Mouse (Mus musculus) hindbrain, embryonic 16.5 days (tissue): ENCODE data around the gene Mfn2. TPM values are rescaled to one million over a fixed set of nuclear protein-coding genes. Genes with fewer than 3 reads are reported as not detected.
A peak's percentile ranks its signal among the peaks of the same experiment; 100 is the strongest.

Source experiments
- ATAC-seq: fragments of 200-750 bp; cut with Nextera tagmentation; 2 replicates; pipeline ENCODE4 v1.8.0; 2017; ENCODE audit warnings: moderate TSS enrichment, moderate library complexity
- H3K27ac ChIP-seq: fragments of 300-500 bp; sonication (generic); 2 replicates; pipeline ENCODE4 v1.5.1; 2014; ENCODE audit warnings: low read depth, mild to moderate bottlenecking, control low read depth, low read length, moderate library complexity
- H3K27me3 ChIP-seq: fragments of 300-500 bp; sonication (generic); replicated peaks from 2 replicates; pipeline ENCODE4 v1.6.1; 2014; ENCODE audit warnings: low read length; ENCODE audit not compliant: control insufficient read depth, insufficient read depth
- H3K36me3 ChIP-seq: fragments of 300-500 bp; sonication (generic); 2 replicates; pipeline ENCODE4 v1.6.1; 2014; ENCODE audit warnings: mild to moderate bottlenecking, low read length, moderate library complexity, mixed read lengths; ENCODE audit not compliant: control insufficient read depth, insufficient read depth
- H3K4me1 ChIP-seq: fragments of 300-500 bp; sonication (generic); 2 replicates; pipeline ENCODE4 v1.6.1; 2014; ENCODE audit warnings: low read depth, low read length; ENCODE audit not compliant: control insufficient read depth, insufficient read depth
- H3K4me2 ChIP-seq: fragments of 300-500 bp; sonication (generic); 2 replicates; pipeline ENCODE4 v1.6.1; 2014; ENCODE audit warnings: mild to moderate bottlenecking, low read length, control low read depth, moderate library complexity
- H3K4me3 ChIP-seq: fragments of 300-500 bp; sonication (generic); 2 replicates; pipeline ENCODE4 v1.5.1; 2014; ENCODE audit warnings: mild to moderate bottlenecking, low read length, control low read depth, moderate library complexity
- H3K9ac ChIP-seq: fragments of 300-500 bp; sonication (generic); 2 replicates; pipeline ENCODE4 v1.6.1; 2014; ENCODE audit warnings: low read depth, mild to moderate bottlenecking, control low read depth, low read length, moderate library complexity
- H3K9me3 ChIP-seq: fragments of 300-500 bp; sonication (generic); 2 replicates; pipeline ENCODE4 v1.6.1; 2014; ENCODE audit warnings: mild to moderate bottlenecking, low read length, moderate library complexity; ENCODE audit not compliant: control insufficient read depth
- WGBS: fragments of 180-500 bp; shearing (Covaris S2); extraction: QIAGEN DNeasy Blood & Tissue Kit; methylation state at CpG from one replicate; pipeline ENCODE4 v1.1.7; 2014; 5-methylcytosine and 5-hydroxymethylcytosine counted together
- polyA plus RNA-seq: library from polyadenylated mRNA; unstranded; fragments of >200 nt; fragmentation: Nextera tagmentation; extraction: Ambion mirVana; gene quantifications from 2 replicates; pipeline ENCODE4 v1.2.1, GENCODE M21; 2015

The Mfn2 gene
- polyA plus RNA-seq, 1 experiment from 2014 or later = 107 TPM

- 50% methylated on average over 8 of the region's 8 CpGs for WGBS
- H3K4me1 ChIP-seq = no peaks in the 10 kb centered on the region
- H3K27ac ChIP-seq = no peak overlapping the region
- no peaks in the 10 kb centered on the region for H3K9me3 ChIP-seq
- H3K9ac ChIP-seq = no peak overlapping the region
- no peaks in the 10 kb centered on the region for H3K27me3 ChIP-seq
- no peaks in the 10 kb centered on the region for H3K36me3 ChIP-seq
- no peak overlapping the region for H3K4me2 ChIP-seq
- ATAC-seq = no peak
- H3K4me3 ChIP-seq = no peak overlapping the region
These were observed 23.2 kb upstream of the Mfn2 start for GRCm38 (mm10) chr4:147927705-147928104.

GRCm38 (mm10) chr4:147922341-147922740 lies 17.8 kb upstream of the Mfn2 start:
- WGBS = 79% methylated on average over 11 of the region's 11 CpGs
- Histone ChIP-seq H3K9ac (no peak overlapping the region), H3K36me3 (no peaks in the 10 kb centered on the region), H3K27me3 (no peaks in the 10 kb centered on the region), H3K9me3 (no peaks in the 10 kb centered on the region), H3K4me3 (no peak overlapping the region), H3K27ac (no peak overlapping the region), H3K4me1 (no peaks in the 10 kb centered on the region), H3K4me2 (no peak overlapping the region)
- no peak for ATAC-seq

- H3K36me3 ChIP-seq = no peaks in the 10 kb centered on the region
- H3K9me3 ChIP-seq = no peaks in the 10 kb centered on the region
- WGBS = 28% methylated on average over 10 of the region's 10 CpGs
- H3K9ac ChIP-seq = no peak overlapping the region
- no peaks in the 10 kb centered on the region for H3K27me3 ChIP-seq
- H3K27ac ChIP-seq = no peak overlapping the region
- ATAC-seq = no peak
- H3K4me1 ChIP-seq = no peaks in the 10 kb centered on the region
- no peak overlapping the region for H3K4me3 ChIP-seq
- H3K4me2 ChIP-seq = no peak overlapping the region
These were observed 16.5 kb upstream of the Mfn2 start for GRCm38 (mm10) chr4:147920973-147921372.

GRCm38 (mm10) chr4:147918459-147919121 lies 14.1 kb upstream of the Mfn2 start:
- ATAC-seq = no peak
- no peaks in the 10 kb centered on the region for H3K9me3 ChIP-seq
- WGBS = 58% methylated on average over 7 of the region's 7 CpGs
- H3K27me3 ChIP-seq = no peaks in the 10 kb centered on the region
- H3K4me2 ChIP-seq = no peak overlapping the region
- H3K9ac ChIP-seq = no peak overlapping the region
- H3K36me3 ChIP-seq = 0 out of 2 replicates have a peak, but pooled peaks cover 2% of the 10 kb centered on the region
- H3K27ac ChIP-seq = no peak overlapping the region
- H3K4me1 ChIP-seq = no peaks in the 10 kb centered on the region
- H3K4me3 ChIP-seq = no peak overlapping the region

GRCm38 (mm10) chr4:147909486-147909885 lies 5.0 kb upstream of the Mfn2 start:
- ATAC-seq = no peak

GRCm38 (mm10) chr4:147906230-147906629 lies 1.7 kb upstream of the Mfn2 start:
- no peak overlapping the region for H3K4me3 ChIP-seq
- no peak for ATAC-seq
- H3K4me1 ChIP-seq = peaks cover 7% of the 10 kb centered on the region
- H3K27me3 ChIP-seq = no peaks in the 10 kb centered on the region
- no peaks in the 10 kb centered on the region for H3K9me3 ChIP-seq
- H3K4me2 ChIP-seq = no peak overlapping the region
- no peak overlapping the region for H3K27ac ChIP-seq
- no peak overlapping the region for H3K9ac ChIP-seq
- 74% methylated on average over 5 of the region's 5 CpGs for WGBS
- no peaks in the 10 kb centered on the region; the same call in 1 of the 2 replicates for H3K36me3 ChIP-seq

More at GRCm38 (mm10) chr4:147909486-147909885, 5.0 kb upstream of the Mfn2 start:
- WGBS = 92% methylated on average over 5 of the region's 5 CpGs
- H3K4me2 ChIP-seq = no peak overlapping the region
- H3K27ac ChIP-seq = no peak overlapping the region
- H3K4me3 ChIP-seq = no peak overlapping the region
- H3K9me3 ChIP-seq = no peaks in the 10 kb centered on the region
- H3K27me3 ChIP-seq = no peaks in the 10 kb centered on the region
- no peaks in the 10 kb centered on the region for H3K4me1 ChIP-seq
- H3K36me3 ChIP-seq = no peaks in the 10 kb centered on the region
- no peak overlapping the region for H3K9ac ChIP-seq

- Histone ChIP-seq H3K36me3 (peaks cover 2% of the 10 kb centered on the region; the same call in 1 of the 2 replicates), H3K4me1 (peaks cover 7% of the 10 kb centered on the region), H3K4me3 (peak overlapping the region; percentile 85), H3K27ac (peak overlapping the region; percentile 91), H3K27me3 (no peaks in the 10 kb centered on the region), H3K9ac (peak overlapping the region; percentile 90), H3K9me3 (no peaks in the 10 kb centered on the region), H3K4me2 (peak overlapping the region; percentile 52)
- under 1% methylated on average over 8 of the region's 8 CpGs for WGBS
- peak; percentile 37 for ATAC-seq
These were observed 671 bp upstream of the Mfn2 start for GRCm38 (mm10) chr4:147905090-147905659.

GRCm38 (mm10) chr4:147903601-147904000 lies 903 bp downstream of the Mfn2 start:
- ATAC-seq = no peak
- Histone ChIP-seq H3K4me3 (peak overlapping the region; percentile 85), H3K9ac (peak overlapping the region; percentile 90), H3K4me2 (peak overlapping the region; percentile 69), H3K4me1 (peaks cover 7% of the 10 kb centered on the region), H3K27ac (no peak overlapping the region), H3K9me3 (no peaks in the 10 kb centered on the region), H3K36me3 (peaks cover 4% of the 10 kb centered on the region), H3K27me3 (no peaks in the 10 kb centered on the region)
- WGBS = 78% methylated on average over 3 of the region's 3 CpGs

GRCm38 (mm10) chr4:147902906-147903500 lies 1.5 kb downstream of the Mfn2 start:
- no peaks in the 10 kb centered on the region for H3K27me3 ChIP-seq
- H3K4me3 ChIP-seq = no peak overlapping the region
- H3K9ac ChIP-seq = no peak overlapping the region
- 94% methylated on average over 12 of the region's 12 CpGs for WGBS
- no peak for ATAC-seq
- no peaks in the 10 kb centered on the region for H3K9me3 ChIP-seq
- H3K4me1 ChIP-seq = peaks cover 7% of the 10 kb centered on the region
- H3K36me3 ChIP-seq = peaks cover 8% of the 10 kb centered on the region
- no peak overlapping the region for H3K4me2 ChIP-seq
- H3K27ac ChIP-seq = no peak overlapping the region
